Mouse (Mus musculus): Measurements from ENCODE around the gene Hdac10. TPM values are rescaled to one million over a fixed set of nuclear protein-coding genes. Genes with fewer than 3 reads are reported as not detected.

Hdac10 gene
- polyA plus RNA-seq, 1 experiment: 31.3 TPM

- no peak overlapping the region for H3K27ac ChIP-seq (ENCODE audit: insufficient read depth, low read length)
- H3K4me3 ChIP-seq (ENCODE audit: insufficient read depth, low read length): no peak overlapping the region
- H3K4me1 ChIP-seq (ENCODE audit: control insufficient read depth, insufficient read depth, low read length): peaks cover 7% of the 10 kb centered on the region
- TF ChIP-seq CTCF (IDR thresholded peaks at IDR 0.05; ENCODE audit: extremely low read depth, insufficient read depth, low read length) (no peak), POLR2A (IDR thresholded peaks at IDR 0.05; ENCODE audit: extremely low read depth, insufficient read depth, low read length) (no peak)
Observed at GRCm38 (mm10) chr15:89141905-89142304, 13.4 kb upstream of the Hdac10 start.

- TF ChIP-seq POLR2A (IDR thresholded peaks at IDR 0.05; ENCODE audit: extremely low read depth, insufficient read depth, low read length) (no peak), CTCF (IDR thresholded peaks at IDR 0.05; ENCODE audit: extremely low read depth, insufficient read depth, low read length) (no peak)
- H3K4me3 ChIP-seq (ENCODE audit: insufficient read depth, low read length): no peak overlapping the region
- peaks cover 7% of the 10 kb centered on the region for H3K4me1 ChIP-seq (ENCODE audit: control insufficient read depth, insufficient read depth, low read length)
- H3K27ac ChIP-seq (ENCODE audit: insufficient read depth, low read length): no peak overlapping the region
Observed at GRCm38 (mm10) chr15:89141443-89141842, 12.9 kb upstream of the Hdac10 start.

GRCm38 (mm10) chr15:89140659-89141252, 12.3 kb upstream of the Hdac10 start, which contains the start of gene Mapk12:
TSS of gene Mapk12 (minus strand) at chr15:89140703.
- no peak within 1 kb of the TSS for H3K27ac ChIP-seq (ENCODE audit: insufficient read depth, low read length)
- H3K4me1 ChIP-seq (ENCODE audit: control insufficient read depth, insufficient read depth, low read length): peaks cover 5% of the 10 kb centered on the region
- TF ChIP-seq CTCF (IDR thresholded peaks at IDR 0.05; ENCODE audit: extremely low read depth, insufficient read depth, low read length): no peak
- no peak for TF ChIP-seq POLR2A (IDR thresholded peaks at IDR 0.05; ENCODE audit: extremely low read depth, insufficient read depth, low read length)
- H3K4me3 ChIP-seq (ENCODE audit: insufficient read depth, low read length): peak within 1 kb of the TSS; percentile 15

- no peak overlapping the region for H3K27ac ChIP-seq (ENCODE audit: insufficient read depth, low read length)
Observed at GRCm38 (mm10) chr15:89140048-89140658, 11.7 kb upstream of the Hdac10 start.

GRCm38 (mm10) chr15:89138531-89138930, 10.0 kb upstream of the Hdac10 start:
- Histone ChIP-seq H3K27ac (ENCODE audit: insufficient read depth, low read length) (no peak overlapping the region), H3K4me1 (ENCODE audit: control insufficient read depth, insufficient read depth, low read length) (peaks cover 5% of the 10 kb centered on the region; the same call in 1 of the 2 replicates), H3K4me3 (ENCODE audit: insufficient read depth, low read length) (no peak overlapping the region)
- TF ChIP-seq CTCF (IDR thresholded peaks at IDR 0.05; ENCODE audit: extremely low read depth, insufficient read depth, low read length): no peak

More at GRCm38 (mm10) chr15:89140048-89140658, 11.7 kb upstream of the Hdac10 start:
- Histone ChIP-seq H3K4me1 (ENCODE audit: control insufficient read depth, insufficient read depth, low read length) (peaks cover 5% of the 10 kb centered on the region; the same call in 1 of the 2 replicates), H3K4me3 (ENCODE audit: insufficient read depth, low read length) (peak overlapping the region; percentile 15)
- TF ChIP-seq POLR2A (IDR thresholded peaks at IDR 0.05; ENCODE audit: extremely low read depth, insufficient read depth, low read length) (0 out of 2 replicates have a peak, but pooled peaks have one; percentile 16), CTCF (IDR thresholded peaks at IDR 0.05; ENCODE audit: extremely low read depth, insufficient read depth, low read length) (no peak)

GRCm38 (mm10) chr15:89138046-89138405, 9.5 kb upstream of the Hdac10 start:
- TF ChIP-seq CTCF (IDR thresholded peaks at IDR 0.05; ENCODE audit: extremely low read depth, insufficient read depth, low read length) (no peak), POLR2A (IDR thresholded peaks at IDR 0.05; ENCODE audit: extremely low read depth, insufficient read depth, low read length) (no peak)
- no peak overlapping the region for H3K27ac ChIP-seq (ENCODE audit: insufficient read depth, low read length)

GRCm38 (mm10) chr15:89137378-89138045, 9.0 kb upstream of the Hdac10 start:
- TF ChIP-seq CTCF (IDR thresholded peaks at IDR 0.05; ENCODE audit: extremely low read depth, insufficient read depth, low read length) (no peak), POLR2A (IDR thresholded peaks at IDR 0.05; ENCODE audit: extremely low read depth, insufficient read depth, low read length) (no peak)
- Histone ChIP-seq H3K4me1 (ENCODE audit: control insufficient read depth, insufficient read depth, low read length) (peaks cover 5% of the 10 kb centered on the region; the same call in 1 of the 2 replicates), H3K4me3 (ENCODE audit: insufficient read depth, low read length) (no peak overlapping the region), H3K27ac (ENCODE audit: insufficient read depth, low read length) (no peak overlapping the region)

More at GRCm38 (mm10) chr15:89138046-89138405, 9.5 kb upstream of the Hdac10 start:
- H3K4me1 ChIP-seq (ENCODE audit: control insufficient read depth, insufficient read depth, low read length): peaks cover 5% of the 10 kb centered on the region; the same call in 1 of the 2 replicates
- H3K4me3 ChIP-seq (ENCODE audit: insufficient read depth, low read length): no peak overlapping the region

- Histone ChIP-seq H3K4me3 (ENCODE audit: insufficient read depth, low read length) (no peak overlapping the region), H3K27ac (ENCODE audit: insufficient read depth, low read length) (no peak overlapping the region), H3K4me1 (ENCODE audit: control insufficient read depth, insufficient read depth, low read length) (peaks cover 5% of the 10 kb centered on the region; the same call in 1 of the 2 replicates)
- no peak for TF ChIP-seq CTCF (IDR thresholded peaks at IDR 0.05; ENCODE audit: extremely low read depth, insufficient read depth, low read length)
- TF ChIP-seq POLR2A (IDR thresholded peaks at IDR 0.05; ENCODE audit: extremely low read depth, insufficient read depth, low read length): no peak
Observed at GRCm38 (mm10) chr15:89136461-89137155, 8.1 kb upstream of the Hdac10 start.

- Histone ChIP-seq H3K27ac (ENCODE audit: insufficient read depth, low read length) (no peak overlapping the region), H3K4me1 (ENCODE audit: control insufficient read depth, insufficient read depth, low read length) (peaks cover 3% of the 10 kb centered on the region; the same call in 1 of the 2 replicates), H3K4me3 (ENCODE audit: insufficient read depth, low read length) (no peak overlapping the region)
- TF ChIP-seq CTCF (IDR thresholded peaks at IDR 0.05; ENCODE audit: extremely low read depth, insufficient read depth, low read length) (no peak), POLR2A (IDR thresholded peaks at IDR 0.05; ENCODE audit: extremely low read depth, insufficient read depth, low read length) (no peak)
Observed at GRCm38 (mm10) chr15:89131316-89131715, 2.8 kb upstream of the Hdac10 start.

Measured in cortical plate, adult 2 months (tissue).